Mouse (Mus musculus) C2C12 (cell line): ENCODE results near the gene Smg6.

ENCODE experiments used
- CTCF ChIP-seq: IDR thresholded peaks from one replicate; pipeline ENCODE4 v1.5.1; 2011; ENCODE audit not compliant: control insufficient read depth, insufficient read depth, insufficient read length
- MAX ChIP-seq: IDR thresholded peaks from one replicate; pipeline ENCODE4 v1.6.1; 2011; ENCODE audit warnings: mild to moderate bottlenecking, control low read depth
- MYOD1 ChIP-seq: IDR thresholded peaks from one replicate; pipeline ENCODE4 v1.6.1; 2011; ENCODE audit warnings: low read depth; ENCODE audit not compliant: control insufficient read depth, insufficient read length
- MYOG ChIP-seq: IDR thresholded peaks from one replicate; pipeline ENCODE4 v1.6.1; 2011; ENCODE audit not compliant: control insufficient read depth, insufficient read length; ENCODE audit errors: extremely low read depth
- USF1 ChIP-seq: IDR thresholded peaks from one replicate; pipeline ENCODE4 v1.6.1; 2011; ENCODE audit warnings: low read depth, mild to moderate bottlenecking, control low read depth, moderate library complexity

DNA sequence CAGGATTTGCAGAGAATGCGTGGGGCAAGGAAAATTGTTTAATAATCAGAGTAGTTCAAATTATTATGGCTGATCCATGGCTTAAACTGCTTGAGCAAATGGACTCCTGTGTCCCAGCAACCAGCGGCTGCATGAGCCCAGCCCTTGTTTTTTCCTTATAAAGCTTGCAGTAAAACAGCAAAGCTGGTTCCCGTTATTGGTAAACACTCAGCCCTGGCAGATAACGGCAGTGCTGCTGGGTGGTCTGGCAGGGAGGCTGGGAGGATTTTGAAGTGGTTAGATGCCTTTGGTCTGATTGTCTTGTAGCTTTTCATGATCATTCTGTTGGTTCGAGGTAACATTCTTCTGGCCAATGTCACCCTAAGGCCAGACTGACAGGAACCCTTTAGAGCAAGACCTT is 230.8 kb downstream of the Smg6 start:
- TF ChIP-seq MYOG (no peak), CTCF (no peak), MAX (no peak), USF1 (no peak), MYOD1 (no peak)
